Mouse (Mus musculus): ENCODE data around the gene Immp2l. TPM values are rescaled to one million over a fixed set of nuclear protein-coding genes. Genes with fewer than 3 reads are reported as not detected.

The Immp2l gene
- 28.6 and 36.7 TPM in 2 replicates for polyA plus RNA-seq (2015; fragmentation: Nextera tagmentation; extraction: Ambion mirVana)

GRCm38 (mm10) chr12:41023511-41024421 lies at the start of gene Immp2l:
Immp2l (plus strand) TSS chr12:41024090.

GRCm38 (mm10) chr12:41486331-41486730 lies 462.4 kb downstream of the Immp2l start, which contains the start of gene Lrrn3:
Lrrn3 (minus strand) TSS chr12:41486431.

